Mouse (Mus musculus) left cerebral cortex, postnatal 25 days (tissue): ENCODE data around the gene Med27. TPM values are rescaled to one million over a fixed set of nuclear protein-coding genes. Genes with fewer than 3 reads are reported as not detected.

Source experiments
- DNase-seq, 2 experiments: peaks; one replicate each; pipeline ENCODE4 v3.0.0; 2022; ENCODE audit warnings: low spot score in 2 of 2, mixed read lengths in 1 of 2
- intact Hi-C: fragments of 180-260 bp; cut with DNase I; formaldehyde crosslinking; loops from one replicate; pipeline ENCODE4 v1.15.1; 2025
- total RNA-seq, 2 experiments: library from RNA; stranded (reverse); gene quantifications; 2 replicates each; pipeline ENCODE4 v1.2.3; 2021

The Med27 gene
- total RNA-seq, result 10 to 100 TPM; 38.0 to 38.2 TPM

- intact Hi-C loops, result loop anchor here (5.0 to 10.0 kb wide), 2 partner anchors 94 to 238 kb away; partner anchors contain the start of gene Ntng2
Observed at GRCm38 (mm10) chr2:29346629-29347271, at the start of gene Med27. Med27 (plus strand) TSS chr2:29346819.

GRCm38 (mm10) chr2:29309966-29310365, 36.7 kb upstream of the Med27 start:
- intact Hi-C loops, result no loop called here
- no peak for DNase-seq

More at GRCm38 (mm10) chr2:29346629-29347271, at the start of gene Med27:
- DNase-seq, result peak; percentile 97 to 99

- intact Hi-C loops, result no loop called here
- peak in 1 of 2 experiments; percentile 71 for DNase-seq
Observed at GRCm38 (mm10) chr2:29312058-29312457, 34.6 kb upstream of the Med27 start.

- DNase-seq, result peak in 1 of 2 experiments; percentile 84
- intact Hi-C loops, result no loop called here
Observed at GRCm38 (mm10) chr2:29317906-29318470, 28.6 kb upstream of the Med27 start.

GRCm38 (mm10) chr2:29318596-29318995, 28.0 kb upstream of the Med27 start:
- intact Hi-C loops, result no loop called here
- no peak for DNase-seq

GRCm38 (mm10) chr2:29320229-29320751, 26.3 kb upstream of the Med27 start:
- peak; percentile 52 to 94 for DNase-seq

GRCm38 (mm10) chr2:29320780-29321179, 25.8 kb upstream of the Med27 start:
- intact Hi-C loops, result loop anchor here (1.0 to 2.0 kb wide), 3 partner anchors 65 to 80 kb away; partner anchors contain the start of gene Ntng2
- DNase-seq, result no peak

More at GRCm38 (mm10) chr2:29320229-29320751, 26.3 kb upstream of the Med27 start:
- intact Hi-C loops, result loop anchor here (1.0 to 2.0 kb wide), 3 partner anchors 65 to 80 kb away; partner anchors contain the start of gene Ntng2

- intact Hi-C loops, result no loop called here
- DNase-seq, result peak in 1 of 2 experiments; percentile 26
Observed at GRCm38 (mm10) chr2:29324456-29324855, 22.2 kb upstream of the Med27 start.

- intact Hi-C loops, result no loop called here
- DNase-seq, result no peak
Observed at GRCm38 (mm10) chr2:29330471-29330870, 16.1 kb upstream of the Med27 start.

- intact Hi-C loops, result no loop called here
- DNase-seq, result no peak
Observed at GRCm38 (mm10) chr2:29338396-29338795, 8.2 kb upstream of the Med27 start.

GRCm38 (mm10) chr2:29358696-29359375, 12.2 kb downstream of the Med27 start:
- intact Hi-C loops, result no loop called here
- DNase-seq, result no peak

GRCm38 (mm10) chr2:29360956-29361355, 14.3 kb downstream of the Med27 start:
- intact Hi-C loops, result no loop called here
- DNase-seq, result no peak

GRCm38 (mm10) chr2:29365000-29365695, 18.5 kb downstream of the Med27 start:
- intact Hi-C loops, result no loop called here
- no peak for DNase-seq

- DNase-seq, result no peak
- intact Hi-C loops, result no loop called here
Observed at GRCm38 (mm10) chr2:29368730-29369129, 22.1 kb downstream of the Med27 start.

GRCm38 (mm10) chr2:29372176-29372575, 25.6 kb downstream of the Med27 start:
- DNase-seq, result no peak
- intact Hi-C loops, result no loop called here

GRCm38 (mm10) chr2:29381683-29382082, 35.1 kb downstream of the Med27 start:
- intact Hi-C loops, result no loop called here
- DNase-seq, result no peak

- DNase-seq, result no peak
- intact Hi-C loops, result no loop called here
Observed at GRCm38 (mm10) chr2:29382583-29382982, 36.0 kb downstream of the Med27 start.

GRCm38 (mm10) chr2:29383133-29383532, 36.5 kb downstream of the Med27 start:
- no peak for DNase-seq
- intact Hi-C loops, result no loop called here

GRCm38 (mm10) chr2:29385405-29385804, 38.8 kb downstream of the Med27 start:
- intact Hi-C loops, result loop anchor here (1.0 to 5.0 kb wide), 2 partner anchors 65 to 142 kb away; no protein-coding TSS in a partner anchor
- DNase-seq, result peak in 1 of 2 experiments; percentile 63

GRCm38 (mm10) chr2:29387268-29387667, 40.6 kb downstream of the Med27 start:
- intact Hi-C loops, result loop anchor here (5.0 kb wide), 1 partner anchor 140 kb away; no protein-coding TSS in a partner anchor
- no peak for DNase-seq
